Mouse (Mus musculus) testis, adult 2 months (tissue): ENCODE results near the gene Anks6.

Experiments used
- CTCF ChIP-seq: fragments of 200-500 bp; IDR thresholded peaks from 2 replicates; pipeline ENCODE4 v1.5.1; 2012; ENCODE audit warnings: low read depth, mild to moderate bottlenecking, inconsistent platforms, low read length, moderate library complexity; ENCODE audit not compliant: control insufficient read depth, insufficient read depth, insufficient replicate concordance
- POLR2A ChIP-seq: fragments of 200-500 bp; IDR thresholded peaks from 2 replicates; pipeline ENCODE4 v1.6.1; 2012; ENCODE audit warnings: low read depth, mild to moderate bottlenecking, inconsistent platforms, low read length, moderate library complexity; ENCODE audit not compliant: control insufficient read depth

DNA sequence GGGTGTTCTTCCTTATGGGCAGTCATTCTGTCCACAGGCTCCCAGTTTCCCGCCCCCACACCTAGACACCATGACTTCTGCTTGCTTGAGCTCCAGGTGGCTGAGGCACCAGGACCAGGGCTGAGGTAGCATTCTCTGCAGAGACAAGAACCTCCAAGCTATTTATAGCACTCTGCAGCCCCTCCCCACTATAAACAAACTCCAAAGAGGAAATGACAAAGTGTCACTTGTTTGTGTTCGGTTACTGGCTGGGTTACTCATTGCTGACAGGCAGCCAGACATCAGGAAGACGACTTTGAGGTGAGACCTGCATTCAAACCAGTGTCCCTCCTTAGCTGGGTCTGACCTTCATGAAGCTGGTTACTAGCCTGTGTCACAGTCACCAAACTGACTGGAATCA is 42.1 kb downstream of the Anks6 start:
- no peak for TF ChIP-seq POLR2A
- no peak for TF ChIP-seq CTCF
